Mouse (Mus musculus) brown adipose tissue, adult 24 weeks (tissue): ENCODE measurements around the gene Kank1. TPM values are rescaled to one million over a fixed set of nuclear protein-coding genes. Genes with fewer than 3 reads are reported as not detected.

Experiments used
- H3K27ac ChIP-seq: fragments of 200-500 bp; replicated peaks from 2 replicates; pipeline ENCODE4 v1.5.1; 2012; ENCODE audit warnings: low read depth, mild to moderate bottlenecking, low read length
- H3K4me1 ChIP-seq: fragments of 200-500 bp; 2 replicates; pipeline ENCODE4 v1.6.1; 2012; ENCODE audit warnings: low read length, mixed read lengths; ENCODE audit not compliant: control insufficient read depth, insufficient read depth, insufficient read length
- H3K4me3 ChIP-seq: fragments of 200-500 bp; 2 replicates; pipeline ENCODE4 v1.5.1; 2012; ENCODE audit warnings: low read depth, mild to moderate bottlenecking, low read length, moderate library complexity; ENCODE audit not compliant: insufficient read depth
- polyA plus RNA-seq: library from polyadenylated mRNA; stranded (reverse); fragments of >200 nt; gene quantifications from 2 replicates; pipeline ENCODE4 v1.2.4, GENCODE M21; 2012; ENCODE audit not compliant: missing spikeins, insufficient read depth, insufficient read length

Gene Kank1
- polyA plus RNA-seq, result 13.1 and 18.0 TPM in 2 replicates

- Histone ChIP-seq H3K4me3 (peak within 1 kb of the TSS; percentile 65), H3K27ac (no peak within 1 kb of the TSS), H3K4me1 (no peaks in the 10 kb centered on the region)
These were observed at the start of gene Kank1 for GRCm38 (mm10) chr19:25236596-25237491. Kank1 (plus strand) TSS chr19:25236975.

- H3K4me3 ChIP-seq, result no peak overlapping the region
- H3K4me1 ChIP-seq, result no peaks in the 10 kb centered on the region
- H3K27ac ChIP-seq, result no peak overlapping the region
These were observed 49.1 kb upstream of the Kank1 start for GRCm38 (mm10) chr19:25187681-25188080.

GRCm38 (mm10) chr19:25193751-25194150, 43.0 kb upstream of the Kank1 start:
- Histone ChIP-seq H3K4me1 (no peaks in the 10 kb centered on the region), H3K27ac (no peak overlapping the region), H3K4me3 (no peak overlapping the region)

- H3K27ac ChIP-seq, result no peak overlapping the region
- H3K4me1 ChIP-seq, result no peaks in the 10 kb centered on the region
- H3K4me3 ChIP-seq, result no peak overlapping the region
These were observed 36.5 kb upstream of the Kank1 start for GRCm38 (mm10) chr19:25200081-25200860.

- no peak overlapping the region for H3K27ac ChIP-seq
- no peaks in the 10 kb centered on the region for H3K4me1 ChIP-seq
- H3K4me3 ChIP-seq, result no peak overlapping the region
These were observed 33.7 kb upstream of the Kank1 start for GRCm38 (mm10) chr19:25203077-25203476.

- H3K27ac ChIP-seq, result no peak overlapping the region
- H3K4me3 ChIP-seq, result no peak overlapping the region
- H3K4me1 ChIP-seq, result no peaks in the 10 kb centered on the region
These were observed 29.8 kb upstream of the Kank1 start for GRCm38 (mm10) chr19:25206969-25207368.

GRCm38 (mm10) chr19:25207731-25208361, 28.9 kb upstream of the Kank1 start:
- H3K4me1 ChIP-seq, result no peaks in the 10 kb centered on the region
- 0 out of 2 replicates have a peak overlapping the region, but pooled peaks have one; percentile 2 for H3K27ac ChIP-seq
- peak overlapping the region; percentile 13; the same call in 1 of the 2 replicates for H3K4me3 ChIP-seq

- Histone ChIP-seq H3K4me3 (no peak overlapping the region), H3K4me1 (no peaks in the 10 kb centered on the region)
These were observed 28.1 kb upstream of the Kank1 start for GRCm38 (mm10) chr19:25208596-25209110.

GRCm38 (mm10) chr19:25220611-25221010, 16.2 kb upstream of the Kank1 start:
- Histone ChIP-seq H3K4me1 (peaks cover 3% of the 10 kb centered on the region), H3K27ac (no peak overlapping the region), H3K4me3 (no peak overlapping the region)

More at GRCm38 (mm10) chr19:25208596-25209110, 28.1 kb upstream of the Kank1 start:
- H3K27ac ChIP-seq, result no peak overlapping the region

GRCm38 (mm10) chr19:25221964-25222640, 14.7 kb upstream of the Kank1 start:
- no peak overlapping the region for H3K27ac ChIP-seq
- no peak overlapping the region for H3K4me3 ChIP-seq
- peaks cover 3% of the 10 kb centered on the region for H3K4me1 ChIP-seq

GRCm38 (mm10) chr19:25230058-25230974, 6.5 kb upstream of the Kank1 start:
- Histone ChIP-seq H3K27ac (no peak overlapping the region), H3K4me3 (no peak overlapping the region), H3K4me1 (no peaks in the 10 kb centered on the region)

- H3K27ac ChIP-seq, result no peak overlapping the region
These were observed 5.8 kb upstream of the Kank1 start for GRCm38 (mm10) chr19:25230975-25231334.

GRCm38 (mm10) chr19:25232032-25232431, 4.7 kb upstream of the Kank1 start:
- Histone ChIP-seq H3K27ac (no peak overlapping the region), H3K4me3 (no peak overlapping the region), H3K4me1 (no peaks in the 10 kb centered on the region)

More at GRCm38 (mm10) chr19:25230975-25231334, 5.8 kb upstream of the Kank1 start:
- H3K4me3 ChIP-seq, result no peak overlapping the region
- no peaks in the 10 kb centered on the region for H3K4me1 ChIP-seq
